Mouse (Mus musculus): ENCODE data around the gene Cmss1.

DNA sequence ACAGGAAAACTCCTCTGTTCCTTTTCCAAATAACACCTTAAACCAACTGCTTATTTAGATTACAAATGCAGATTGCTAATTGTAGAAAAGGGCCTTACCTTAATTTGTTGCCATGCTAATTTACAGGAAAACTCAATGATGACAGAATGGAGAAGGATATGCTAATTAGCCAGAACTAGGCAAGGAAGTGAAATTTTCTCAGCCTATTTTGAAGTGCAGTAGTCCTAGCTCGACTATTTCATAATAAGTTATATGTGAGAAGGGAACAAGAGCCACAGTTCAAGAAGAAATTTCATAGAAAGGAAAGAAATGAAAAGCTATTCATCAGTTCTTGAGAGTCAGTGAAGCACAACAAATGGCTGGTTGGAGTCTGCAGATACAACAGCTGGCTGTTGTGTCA, 60.3 kb downstream of the Cmss1 start:
- TF ChIP-seq TAL1 (IDR thresholded peaks at IDR 0.05; ENCODE audit: low read length) (no peak), GATA1 (IDR thresholded peaks at IDR 0.05; ENCODE audit: low read length) (no peak)
